Comparison of ENCODE assay signal across 27 mouse cellular contexts in genomic region chr17:61311189-61311588, GRCm38 (mm10).
DNase-seq lines count a peak whose midpoint lies in the region; ATAC-seq and TF ChIP-seq lines count a peak whose summit lies in the region.
"Had no signal": no experiment of that assay in that cellular context is flagged by ENCODE, and none has a peak within 500 bp of the region (broad histone marks: within the 10 kb centered on the region; RNA-seq: fewer than 3 reads in every experiment).

No protein-coding gene starts in this region.

- no peak overlapping the region for H3K27ac ChIP-seq in heart, postnatal 0 days (ENCODE audit: low read depth)
- H3K27ac ChIP-seq in heart, embryonic 12.5 days (ENCODE audit: poor library complexity, severe bottlenecking) = no peak overlapping the region
- no peak overlapping the region for H3K27ac ChIP-seq in kidney, embryonic 16.5 days (ENCODE audit: low read length)
- H3K27ac ChIP-seq in kidney, embryonic 14.5 days (ENCODE audit: low read depth, low read length) = no peak overlapping the region
- H3K27ac ChIP-seq: embryonic facial prominence, embryonic 10.5 days; embryonic facial prominence, embryonic 13.5 days; forebrain, embryonic 12.5 days; forebrain, embryonic 15.5 days; hindbrain, embryonic 10.5 days; hindbrain, embryonic 13.5 days; intestine, embryonic 15.5 days had no signal

- no peak overlapping the region for H3K4me3 ChIP-seq in heart, postnatal 0 days (ENCODE audit: low read depth, low read length)
- H3K4me3 ChIP-seq in heart, embryonic 12.5 days = no peak overlapping the region
- H3K4me3 ChIP-seq in kidney, embryonic 16.5 days (ENCODE audit: low read length) = no peak overlapping the region
- no peak overlapping the region for H3K4me3 ChIP-seq in kidney, embryonic 14.5 days (ENCODE audit: low read length)
- H3K4me3 ChIP-seq: embryonic facial prominence, embryonic 10.5 days; embryonic facial prominence, embryonic 13.5 days; erythroblast, embryonic 14.5 days; forebrain, embryonic 12.5 days; forebrain, embryonic 15.5 days; hindbrain, embryonic 10.5 days; hindbrain, embryonic 13.5 days; intestine, embryonic 15.5 days had no signal

- H3K4me2 ChIP-seq in heart, postnatal 0 days (ENCODE audit: low read depth, low read length) = no peak overlapping the region
- H3K4me2 ChIP-seq in heart, embryonic 12.5 days = no peak overlapping the region
- H3K4me2 ChIP-seq in kidney, embryonic 16.5 days (replicated peaks; ENCODE audit: low read depth, low read length) = no peak overlapping the region
- H3K4me2 ChIP-seq in kidney, embryonic 14.5 days (replicated peaks; ENCODE audit: low read depth, low read length) = no peak overlapping the region
- H3K4me2 ChIP-seq: embryonic facial prominence, embryonic 13.5 days; forebrain, embryonic 12.5 days; forebrain, embryonic 15.5 days; hindbrain, embryonic 13.5 days; intestine, embryonic 15.5 days had no signal

- TF ChIP-seq CTCF in heart, postnatal 0 days (IDR thresholded peaks at IDR 0.05; ENCODE audit: low read depth) = no peak

- intact Hi-C loops in heart, postnatal 36 days (cut with DNase I) = no loop called here

- H3K27me3 ChIP-seq in heart, postnatal 0 days (ENCODE audit: control insufficient read depth, insufficient read depth, low read length) = no peaks in the 10 kb centered on the region
- H3K27me3 ChIP-seq in heart, embryonic 12.5 days (replicated peaks) = no peaks in the 10 kb centered on the region
- no peaks in the 10 kb centered on the region for H3K27me3 ChIP-seq in kidney, embryonic 16.5 days (ENCODE audit: insufficient read depth, low read length)
- no peaks in the 10 kb centered on the region for H3K27me3 ChIP-seq in kidney, embryonic 14.5 days (ENCODE audit: control insufficient read depth, insufficient read depth, low read length)
- H3K27me3 ChIP-seq: embryonic facial prominence, embryonic 13.5 days; forebrain, embryonic 12.5 days; forebrain, embryonic 15.5 days; hindbrain, embryonic 13.5 days; intestine, embryonic 15.5 days had no signal

- H3K9me3 ChIP-seq in heart, postnatal 0 days (replicated peaks; ENCODE audit: control insufficient read depth, low read length) = no peaks in the 10 kb centered on the region
- H3K9me3 ChIP-seq in heart, embryonic 12.5 days (replicated peaks) = 0 out of 2 replicates have a peak, but pooled peaks cover 3% of the 10 kb centered on the region
- no peaks in the 10 kb centered on the region for H3K9me3 ChIP-seq in kidney, embryonic 16.5 days (ENCODE audit: low read length)
- no peaks in the 10 kb centered on the region for H3K9me3 ChIP-seq in kidney, embryonic 14.5 days (ENCODE audit: control insufficient read depth, low read length)
- H3K9me3 ChIP-seq: embryonic facial prominence, embryonic 10.5 days; embryonic facial prominence, embryonic 13.5 days; forebrain, embryonic 12.5 days; forebrain, embryonic 15.5 days; hindbrain, embryonic 10.5 days; hindbrain, embryonic 13.5 days; intestine, embryonic 15.5 days had no signal

- DNase-seq in heart, adult 18-20 months = peak; percentile 8 to 9
- DNase-seq in heart, postnatal 36 days = no peak
- peak; percentile 38 for DNase-seq in heart, postnatal 0 days (ENCODE audit: low spot score)
- peak; percentile 44 for DNase-seq in gonadal fat pad, adult 2 months (ENCODE audit: low read depth)
- no peak for DNase-seq in gastrocnemius, postnatal 10 days
- DNase-seq: adrenal gland, adult 8-10 months; adrenal gland, postnatal 25 days; cerebellum, adult 11-12 months; cerebellum, adult 8-10 months; cerebellum, postnatal 10 days; cerebellum, postnatal 36 days; embryo, embryonic 11 days; gastrocnemius, postnatal 36 days; heart, adult 11 months had no signal

- no peak overlapping the region for H3K9ac ChIP-seq in heart, postnatal 0 days (replicated peaks; ENCODE audit: low read depth, low read length)
- H3K9ac ChIP-seq in heart, embryonic 12.5 days = no peak overlapping the region
- no peak overlapping the region for H3K9ac ChIP-seq in kidney, embryonic 16.5 days (replicated peaks; ENCODE audit: low read length)
- no peak overlapping the region for H3K9ac ChIP-seq in kidney, embryonic 14.5 days (ENCODE audit: low read depth, low read length)
- H3K9ac ChIP-seq: embryonic facial prominence, embryonic 13.5 days; forebrain, embryonic 12.5 days; forebrain, embryonic 15.5 days; hindbrain, embryonic 13.5 days; intestine, embryonic 15.5 days had no signal

- WGBS in heart, postnatal 0 days = 25% methylated on average over 4 of the region's 4 CpGs
- 67% methylated on average over 4 of the region's 4 CpGs for WGBS in heart, embryonic 12.5 days
- 27% methylated on average over 4 of the region's 4 CpGs for WGBS in kidney, embryonic 16.5 days
- WGBS in kidney, embryonic 14.5 days = 25% methylated on average over 4 of the region's 4 CpGs

- no peaks in the 10 kb centered on the region for H3K4me1 ChIP-seq in heart, postnatal 0 days (ENCODE audit: control insufficient read depth, insufficient read depth)
- H3K4me1 ChIP-seq in heart, embryonic 12.5 days (replicated peaks) = no peaks in the 10 kb centered on the region
- H3K4me1 ChIP-seq in kidney, embryonic 16.5 days (ENCODE audit: insufficient read depth, low read length) = no peaks in the 10 kb centered on the region
- H3K4me1 ChIP-seq in kidney, embryonic 14.5 days (ENCODE audit: control insufficient read depth, insufficient read depth, low read length) = no peaks in the 10 kb centered on the region
- H3K4me1 ChIP-seq: embryonic facial prominence, embryonic 10.5 days; embryonic facial prominence, embryonic 13.5 days; forebrain, embryonic 12.5 days; forebrain, embryonic 15.5 days; hindbrain, embryonic 10.5 days; hindbrain, embryonic 13.5 days; intestine, embryonic 15.5 days had no signal

- 0 out of 2 replicates have a peak, but pooled peaks have one; percentile 29 for TF ChIP-seq EP300 in heart, postnatal 0 days (IDR thresholded peaks at IDR 0.05; ENCODE audit: low read depth)

- H3K36me3 ChIP-seq in heart, postnatal 0 days (replicated peaks; ENCODE audit: control insufficient read depth, insufficient read depth, low read length) = no peaks in the 10 kb centered on the region
- no peaks in the 10 kb centered on the region for H3K36me3 ChIP-seq in heart, embryonic 12.5 days
- H3K36me3 ChIP-seq in kidney, embryonic 16.5 days (ENCODE audit: insufficient read depth, low read length) = no peaks in the 10 kb centered on the region
- H3K36me3 ChIP-seq in kidney, embryonic 14.5 days (ENCODE audit: control insufficient read depth, insufficient read depth, low read length) = no peaks in the 10 kb centered on the region
- H3K36me3 ChIP-seq: embryonic facial prominence, embryonic 10.5 days; embryonic facial prominence, embryonic 13.5 days; forebrain, embryonic 12.5 days; forebrain, embryonic 15.5 days; hindbrain, embryonic 10.5 days; hindbrain, embryonic 13.5 days; intestine, embryonic 15.5 days had no signal

- peak; percentile 53; the same call in 1 of the 2 replicates for ATAC-seq in heart, postnatal 0 days (ENCODE audit: insufficient read depth, low read depth)
- no peak for ATAC-seq in heart, embryonic 12.5 days (ENCODE audit: insufficient number of reproducible peaks, low FRiP score)
- peak; percentile 70; the same call in 1 of the 2 replicates for ATAC-seq in kidney, embryonic 16.5 days (ENCODE audit: low FRiP score, low TSS enrichment)
- ATAC-seq in kidney, embryonic 14.5 days (ENCODE audit: low FRiP score, low TSS enrichment) = no peak
- ATAC-seq: activated CD4-positive, CD25-positive, alpha-beta regulatory T cell, adult 4 months; forebrain, embryonic 15.5 days; hindbrain, embryonic 16.5 days; intestine, embryonic 15.5 days had no signal

Comparison
In these comparisons a context has a peak if more than half of its experiments do, and no peak if none do; other contexts are left out.
1. DNase-seq: peak in heart, adult 18-20 months (2 of 2), heart, postnatal 0 days (single experiment) and gonadal fat pad, adult 2 months (single experiment); none in heart, postnatal 36 days (0 of 2) and gastrocnemius, postnatal 10 days (single experiment).
2. ATAC-seq: peak in heart, postnatal 0 days (single experiment) and kidney, embryonic 16.5 days (single experiment); none in heart, embryonic 12.5 days (single experiment) and kidney, embryonic 14.5 days (single experiment).